Mouse (Mus musculus) cerebellum, postnatal 25 days (tissue): Measurements from ENCODE around the gene Kpna2.

Experiments
- DNase-seq, 2 experiments: peaks; one replicate each; pipeline ENCODE4 v3.0.0; 2021; ENCODE audit warnings: mixed read lengths in 2 of 2

Gene Kpna2

DNA sequence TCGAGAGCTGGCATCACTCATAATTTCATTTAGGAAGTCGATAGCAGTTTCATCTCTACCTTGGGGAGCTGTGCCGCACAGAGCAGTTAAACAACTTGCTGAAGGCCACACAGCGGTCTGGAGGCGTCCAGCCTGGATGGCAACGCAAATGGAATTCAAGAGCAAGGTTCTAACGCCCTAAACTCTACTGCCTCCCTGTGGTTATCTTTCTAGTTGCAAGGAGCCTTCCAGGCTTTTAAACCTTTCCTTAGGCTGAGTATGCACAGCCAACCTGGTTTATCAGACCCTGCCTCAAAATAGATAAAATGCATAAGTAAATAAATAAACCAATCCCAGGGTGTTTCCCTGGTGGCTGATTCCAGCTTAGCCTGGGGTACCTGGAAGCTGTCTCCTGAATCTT is 18.9 kb downstream of the Kpna2 start:
- DNase-seq: peak; percentile 41 to 68

DNA sequence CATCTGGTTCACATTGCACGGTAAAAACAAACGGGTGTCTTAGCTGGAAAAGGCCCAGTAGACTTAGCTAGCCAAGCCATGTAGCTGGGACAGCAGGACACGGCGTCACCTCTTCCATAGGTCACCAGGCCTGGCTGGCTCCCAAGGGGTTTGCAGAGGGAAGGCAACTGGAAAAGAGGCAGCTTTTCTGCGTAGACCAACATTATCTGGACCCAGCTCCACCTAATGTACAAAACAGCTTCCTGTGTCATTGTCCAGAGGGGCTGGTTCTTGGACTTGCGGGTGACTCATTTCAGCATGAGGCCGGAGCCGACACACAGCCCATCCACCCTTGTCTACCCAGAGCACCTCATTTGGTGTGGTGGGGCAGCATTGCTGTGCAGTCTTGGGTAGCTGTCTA is 23.1 kb downstream of the Kpna2 start:
- DNase-seq: peak in 1 of 2 experiments; percentile 20

DNA sequence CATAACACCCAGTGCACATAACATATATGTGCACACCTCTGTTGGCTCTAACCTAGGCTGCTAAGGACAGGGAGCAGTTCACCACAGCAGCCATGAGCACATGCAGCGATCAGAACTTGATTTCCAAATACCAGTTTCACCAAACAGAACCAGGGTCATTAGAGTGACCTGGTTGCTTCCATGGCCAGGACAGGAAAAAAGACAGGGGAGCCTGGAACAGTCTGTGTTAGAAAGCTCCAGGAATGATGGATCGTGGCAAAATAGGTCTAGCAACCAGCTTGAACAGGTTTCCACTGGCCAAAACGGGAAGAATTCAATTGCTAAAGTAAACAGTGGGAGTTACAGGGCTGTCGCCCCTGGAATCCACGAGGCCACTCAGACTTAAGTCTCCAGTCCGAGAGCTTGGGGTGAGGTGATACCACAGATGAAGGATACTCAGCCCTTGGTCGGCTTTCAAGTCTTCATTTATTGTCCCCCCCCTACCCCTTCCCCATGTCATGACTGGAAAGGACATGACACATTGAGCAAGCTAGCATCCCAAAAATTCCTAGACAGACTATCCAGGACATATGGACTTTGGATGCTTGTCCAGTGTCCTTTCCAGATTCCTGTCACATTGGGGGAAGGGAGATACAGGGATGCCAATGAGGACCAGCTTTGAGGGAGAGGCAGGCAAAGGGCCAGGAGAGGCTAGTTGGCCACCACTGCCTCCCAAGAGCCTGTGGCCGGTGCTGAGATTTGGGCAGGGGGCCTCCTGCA is 23.7 kb downstream of the Kpna2 start:
- DNase-seq: peak in 1 of 2 experiments; percentile 12

DNA sequence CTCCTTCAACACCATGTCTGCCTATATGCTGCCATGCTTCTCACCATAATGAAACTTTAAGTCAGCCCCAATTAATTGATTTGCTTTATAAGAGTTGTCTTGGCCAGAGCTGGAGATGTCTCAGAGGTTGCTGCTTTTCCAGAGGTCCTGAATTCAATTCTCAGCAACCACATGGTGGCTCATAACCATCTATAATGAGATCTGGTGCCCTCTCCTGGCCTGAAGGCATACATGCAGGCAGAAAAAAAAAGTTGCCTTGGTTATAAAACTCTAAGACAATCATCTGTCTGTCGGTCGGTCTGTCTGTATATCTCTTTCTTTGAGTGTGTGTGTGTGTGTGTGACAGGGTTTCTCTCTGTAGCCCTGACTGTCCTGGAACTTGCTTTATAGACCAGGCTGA is 24.9 kb downstream of the Kpna2 start:
- no peak for DNase-seq

DNA sequence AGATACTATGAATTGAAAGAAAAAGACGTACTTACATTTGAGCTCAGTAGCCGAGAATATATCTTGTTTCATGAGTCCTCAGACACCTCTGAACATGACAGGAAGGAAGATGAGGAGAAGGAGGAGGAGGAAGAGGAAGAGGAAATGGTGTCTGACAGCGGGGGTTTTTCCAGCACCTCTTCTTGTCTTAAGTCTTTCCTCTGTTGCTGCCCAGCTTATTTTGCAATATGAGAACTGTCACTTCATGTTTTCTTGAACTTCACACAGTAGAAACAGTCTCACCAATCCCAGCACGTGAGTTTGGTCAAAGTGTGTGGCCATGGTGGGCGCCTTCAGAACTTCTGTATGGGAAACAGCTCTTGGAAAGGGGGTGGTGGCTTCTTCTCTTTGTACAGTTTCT is 26.3 kb downstream of the Kpna2 start:
- DNase-seq: no peak

DNA sequence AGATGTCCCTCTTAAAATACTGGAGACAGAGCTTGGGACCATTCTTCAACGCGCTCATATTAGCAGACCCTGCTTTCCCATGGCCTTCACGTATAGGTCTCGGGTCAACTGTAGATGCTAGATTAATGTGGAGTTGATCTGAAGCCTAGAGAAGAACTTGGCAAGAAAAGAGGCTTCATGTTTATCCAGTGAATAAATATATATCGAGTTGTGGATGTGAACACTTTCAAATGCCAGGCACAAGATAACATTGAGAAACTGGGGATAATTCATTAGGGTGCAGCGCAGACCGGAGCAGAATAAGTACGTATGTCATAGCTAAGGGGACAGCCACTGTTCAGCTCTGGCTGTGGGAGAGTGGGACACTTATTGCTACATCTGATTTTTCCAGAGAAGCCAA is 29.5 kb downstream of the Kpna2 start:
- no peak for DNase-seq

DNA sequence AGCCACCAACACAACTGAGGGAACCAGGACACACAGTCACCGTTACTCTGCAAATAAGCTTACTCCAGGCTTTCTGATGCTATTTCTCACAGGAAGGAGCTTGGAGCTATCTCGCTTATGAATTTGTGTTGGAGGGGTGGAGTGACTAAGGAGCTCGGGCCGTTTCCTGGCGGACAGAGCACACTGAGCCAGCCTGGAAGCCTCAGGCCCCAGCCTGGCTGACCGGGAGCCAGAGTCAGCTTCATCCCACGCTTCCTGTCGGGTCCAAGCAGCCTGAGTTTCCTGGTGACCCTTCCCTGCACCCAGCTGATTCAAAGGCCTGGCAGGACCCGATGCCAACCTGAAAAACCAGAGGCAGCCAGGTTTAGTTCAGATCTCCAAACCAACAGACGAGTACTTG is 31.7 kb downstream of the Kpna2 start:
- DNase-seq: no peak

DNA sequence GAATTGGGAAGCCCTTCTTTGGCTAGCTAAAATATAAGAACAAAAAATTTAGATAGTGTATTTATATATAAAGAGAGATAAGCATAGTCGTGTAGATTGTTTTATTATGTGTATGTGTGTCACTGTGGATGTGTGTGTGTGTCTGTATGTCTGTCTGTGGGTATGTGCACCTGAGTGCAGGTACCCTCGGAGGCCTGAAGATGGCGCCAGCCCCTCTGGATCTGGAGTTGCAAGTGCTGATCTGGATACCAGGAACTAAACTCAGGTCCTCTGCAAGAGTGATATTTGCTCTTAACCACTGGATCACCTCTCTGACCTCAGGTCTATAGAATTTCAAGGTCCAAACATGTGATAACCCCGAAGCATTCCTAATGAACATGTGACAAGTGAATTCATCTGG is 33.5 kb downstream of the Kpna2 start:
- DNase-seq: no peak

DNA sequence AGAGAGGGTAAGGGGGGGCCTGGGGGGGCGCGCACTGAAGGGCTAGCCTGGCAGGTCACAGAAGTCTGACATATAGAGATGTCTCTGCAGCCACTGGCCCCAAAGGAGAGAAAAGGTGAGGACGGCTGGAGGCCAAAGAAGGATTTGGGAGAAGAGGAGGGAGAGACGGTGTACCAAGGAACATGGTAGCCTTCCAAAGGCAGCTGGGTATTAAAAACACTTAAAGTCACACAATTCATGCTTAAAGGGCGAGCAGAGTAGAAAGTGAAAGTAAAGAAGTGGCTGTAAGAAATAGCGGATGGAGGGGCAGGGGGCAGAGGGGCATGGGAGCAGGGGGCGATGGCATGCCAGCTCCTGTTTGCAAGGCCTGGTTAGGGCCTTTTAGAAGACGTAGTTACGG is 37.0 kb downstream of the Kpna2 start:
- DNase-seq: no peak

DNA sequence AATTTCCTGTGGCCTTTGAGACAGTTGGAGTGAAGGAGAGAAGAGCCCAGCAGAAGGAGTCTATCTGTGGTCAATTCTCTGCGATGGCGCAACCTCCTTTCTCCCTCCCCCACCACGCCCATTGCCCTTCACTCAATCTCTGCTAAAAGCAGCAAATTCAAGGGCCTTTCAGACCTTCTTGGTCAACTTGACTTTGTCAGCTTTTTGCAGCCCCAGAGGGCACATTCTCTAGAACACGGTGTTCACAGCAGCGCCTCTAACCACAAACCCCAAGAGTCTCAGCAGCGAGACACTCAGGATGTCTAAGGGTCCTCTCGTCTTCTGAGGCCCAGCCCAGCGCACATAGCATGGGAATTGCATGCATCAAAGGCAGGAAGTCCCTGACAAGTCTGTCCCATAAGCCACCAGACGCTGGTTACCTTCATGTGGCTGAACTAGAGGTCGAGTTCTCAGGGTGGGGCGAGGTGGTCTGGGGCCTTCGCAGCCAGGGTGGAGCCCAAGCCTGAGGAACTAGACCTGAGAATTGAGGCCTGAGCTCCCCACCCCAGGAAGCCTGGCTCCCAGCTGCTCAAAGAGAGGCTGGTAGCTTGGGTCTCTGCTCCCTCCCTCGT is 37.8 kb downstream of the Kpna2 start:
- DNase-seq: no peak

DNA sequence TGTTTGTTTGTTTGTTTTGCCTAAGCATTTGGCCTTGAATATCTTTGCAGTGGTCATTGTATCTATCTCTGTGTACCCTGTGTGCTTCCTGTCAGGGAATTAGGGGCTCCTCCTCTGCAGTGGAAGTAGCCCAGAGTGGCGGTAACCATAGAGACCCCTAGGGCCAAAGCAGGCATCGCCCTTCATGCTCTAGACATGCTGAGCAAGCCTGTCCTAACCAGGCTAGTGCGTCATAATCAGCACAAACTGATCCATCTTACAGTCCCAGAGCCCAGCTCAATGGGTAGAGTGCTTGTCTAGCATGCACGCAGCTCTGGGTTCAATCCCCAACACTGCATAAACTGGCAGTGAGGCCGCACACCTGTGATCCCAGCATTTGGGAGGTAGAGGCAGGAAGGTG is 40.2 kb downstream of the Kpna2 start:
- DNase-seq: no peak

DNA sequence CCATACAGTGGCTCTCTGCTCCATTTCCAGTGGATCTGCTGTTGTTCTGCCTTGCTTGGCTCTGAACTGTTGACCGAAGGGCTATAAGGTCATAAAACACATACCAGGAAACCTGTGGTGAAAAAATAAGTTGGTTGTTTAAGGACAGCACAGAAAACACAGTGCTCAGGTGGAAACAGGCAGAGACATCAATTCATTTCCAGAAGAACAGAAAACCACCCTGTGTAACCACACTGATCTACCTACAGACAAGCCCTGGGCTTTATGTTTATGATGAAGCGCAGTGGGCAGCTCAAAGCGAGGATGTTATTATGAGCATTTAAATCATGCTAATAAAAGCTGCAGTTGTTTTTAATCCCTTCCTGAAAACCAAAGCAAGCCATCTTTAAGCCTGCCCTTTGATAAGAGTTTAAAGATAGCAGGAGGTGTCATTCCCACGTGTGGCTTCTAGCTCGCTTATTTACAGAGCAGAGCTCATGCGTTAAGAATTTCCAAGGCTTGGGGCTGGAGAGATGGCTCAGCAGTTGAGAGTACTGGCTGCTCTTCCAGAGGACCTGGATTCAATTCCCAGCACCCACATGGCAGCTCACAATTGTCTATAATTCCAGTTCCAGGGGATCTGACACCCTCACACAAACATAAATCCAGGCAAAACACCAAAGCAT is 40.8 kb downstream of the Kpna2 start:
- DNase-seq: no peak

DNA sequence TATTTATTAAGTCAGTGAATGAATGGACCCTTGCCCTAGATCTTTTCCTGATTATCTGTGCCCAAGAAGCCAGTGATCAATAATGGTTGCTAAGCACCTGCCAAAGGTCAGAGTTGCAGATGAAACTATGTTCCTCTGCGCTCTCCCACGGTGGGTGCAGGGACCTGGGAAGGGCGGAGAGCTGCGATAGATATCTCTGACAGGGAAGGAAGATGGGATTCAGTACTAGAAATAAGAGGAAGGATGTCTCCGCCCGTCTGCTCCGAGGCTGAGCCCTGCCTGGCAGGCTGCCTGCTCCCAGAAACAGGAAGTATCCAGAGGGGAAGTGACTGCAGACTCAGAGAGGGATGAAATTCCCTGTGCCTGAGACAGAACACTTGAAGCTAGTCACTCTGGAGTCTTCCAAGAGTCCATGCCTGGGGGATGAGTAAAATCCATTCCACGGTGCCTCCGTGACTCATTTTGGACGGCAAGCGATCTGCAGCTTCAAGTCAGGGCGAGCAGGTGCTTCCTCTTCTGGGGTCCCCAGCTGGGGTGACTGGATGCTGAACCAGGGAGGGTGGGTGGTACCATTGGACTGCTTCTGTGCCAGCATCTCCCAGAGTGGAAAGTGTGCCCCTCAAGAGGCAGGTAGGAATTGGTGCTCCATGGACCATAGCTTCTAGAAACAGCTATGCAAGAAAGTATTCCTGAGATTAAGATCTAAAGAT is 41.9 kb downstream of the Kpna2 start:
- peak in 1 of 2 experiments; percentile 16 for DNase-seq

DNA sequence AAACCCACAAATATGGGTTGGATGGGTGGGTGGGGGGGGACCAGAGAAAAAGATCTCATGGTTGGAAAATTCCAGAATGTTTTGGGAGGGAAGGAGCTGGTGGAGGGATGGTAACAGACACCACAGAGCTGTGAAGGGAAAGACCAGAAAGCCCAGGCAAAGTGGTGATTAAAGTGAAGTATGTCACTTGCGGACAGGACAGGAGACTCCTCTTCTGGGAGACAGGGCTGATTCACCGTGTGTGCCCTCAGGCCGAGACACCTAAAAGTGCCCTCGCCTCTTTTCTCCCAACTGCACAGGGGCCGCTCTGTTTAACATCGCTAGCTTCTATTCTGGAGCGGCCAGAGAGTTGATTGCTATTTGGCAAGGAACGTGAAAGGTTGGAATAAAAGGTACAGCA is 44.8 kb downstream of the Kpna2 start:
- DNase-seq: no peak

DNA sequence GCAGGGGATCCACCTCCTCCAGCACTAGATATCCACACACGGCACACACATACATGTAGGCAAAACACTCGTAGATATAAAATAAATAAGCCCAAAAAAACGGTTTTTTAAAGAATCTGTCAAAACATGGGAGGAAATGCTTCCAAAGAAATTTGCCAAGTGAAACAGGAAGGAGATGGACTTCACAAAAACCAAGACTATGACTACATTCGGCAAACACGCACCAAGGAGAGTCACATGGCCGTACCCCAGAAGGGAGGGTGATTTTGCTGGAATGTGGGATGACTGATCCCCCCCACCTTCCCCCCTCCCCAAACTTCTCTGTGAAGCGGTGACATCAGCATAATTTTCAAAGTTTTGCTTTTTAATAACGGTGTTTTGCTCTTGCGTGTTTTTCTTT is 45.2 kb downstream of the Kpna2 start:
- DNase-seq: no peak
